Mouse (Mus musculus) thymus, adult 18-20 months (tissue): ENCODE data around the gene Syne1.
A peak's percentile ranks its signal among the peaks of the same experiment; 100 is the strongest.
"Not testable (repeated sequence)": the region's sequence is repeated elsewhere in the genome, so short reads cannot be mapped to it uniquely, and the experiment has no call there.

Experiments used
- DNase-seq, 2 experiments: peaks; one replicate each; pipeline ENCODE4 v3.0.0; 2022; ENCODE audit warnings: mixed read lengths in 2 of 2

The Syne1 gene

DNA sequence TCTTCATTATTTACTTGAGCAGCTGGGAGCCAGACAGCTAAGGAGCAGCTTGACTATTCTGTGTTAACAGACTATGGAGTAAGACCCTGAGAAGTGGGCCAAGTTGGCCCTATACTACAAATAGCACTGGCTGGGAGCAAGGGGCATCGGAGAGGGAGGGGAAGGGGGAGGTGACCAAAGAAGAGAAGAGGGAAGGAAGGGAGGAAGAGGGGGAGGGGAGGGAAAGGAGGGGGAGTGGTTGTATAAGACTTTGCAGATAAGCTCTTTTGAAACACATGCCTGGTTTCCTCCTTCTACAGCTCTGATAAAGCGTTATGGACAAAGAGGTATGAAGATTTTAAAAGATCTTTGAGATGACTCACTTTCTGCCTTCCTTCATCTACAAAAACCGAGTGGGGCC is 36.0 kb downstream of the Syne1 start:
- DNase-seq, result no peak

- no peak for DNase-seq
Observed at GRCm38 (mm10) chr10:5514134-5514533, 37.1 kb downstream of the Syne1 start.

DNA sequence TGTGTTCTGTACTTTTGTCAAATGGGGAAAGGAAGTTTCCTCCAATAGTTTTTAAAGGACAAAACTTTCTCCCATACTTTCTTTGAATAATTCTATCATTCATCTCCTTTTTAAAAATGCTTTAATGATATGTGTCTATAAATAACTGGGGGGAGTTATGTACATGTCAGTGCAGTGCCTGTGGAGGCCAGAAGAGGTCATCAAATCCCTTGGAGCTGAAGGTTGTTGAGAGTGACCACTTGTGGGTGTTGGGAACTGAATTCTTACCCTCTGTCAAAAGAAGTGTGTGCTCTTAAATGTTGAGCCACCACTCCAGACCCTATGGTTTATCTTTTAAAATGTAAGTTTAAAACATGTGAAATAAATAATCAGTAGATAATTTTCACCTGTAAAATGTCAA is 39.0 kb downstream of the Syne1 start:
- no peak for DNase-seq

DNA sequence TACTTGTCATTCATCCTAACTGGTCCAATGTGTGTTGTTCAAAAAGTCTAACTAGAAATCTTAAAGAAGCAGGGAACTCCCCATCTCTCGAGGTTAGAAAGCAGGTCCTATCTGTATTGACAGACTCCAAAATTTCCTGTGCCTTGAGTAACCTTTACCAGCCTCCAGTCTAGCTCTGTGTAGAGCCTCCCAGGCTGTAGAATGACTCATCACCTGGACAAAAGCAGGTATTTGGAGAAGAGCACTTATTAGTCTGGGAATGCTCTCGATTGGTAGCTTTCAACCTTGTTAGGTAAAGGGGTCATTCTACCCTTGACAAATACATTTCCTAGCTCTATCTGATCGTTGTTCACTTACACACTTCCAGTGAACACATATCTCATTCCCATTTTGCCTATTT is 39.9 kb downstream of the Syne1 start:
- DNase-seq, result no peak

- DNase-seq, result no peak
Observed at GRCm38 (mm10) chr10:5507478-5507877, 43.8 kb downstream of the Syne1 start.

GRCm38 (mm10) chr10:5504761-5505160 is 46.5 kb downstream of the Syne1 start:
- DNase-seq, result no peak

DNA sequence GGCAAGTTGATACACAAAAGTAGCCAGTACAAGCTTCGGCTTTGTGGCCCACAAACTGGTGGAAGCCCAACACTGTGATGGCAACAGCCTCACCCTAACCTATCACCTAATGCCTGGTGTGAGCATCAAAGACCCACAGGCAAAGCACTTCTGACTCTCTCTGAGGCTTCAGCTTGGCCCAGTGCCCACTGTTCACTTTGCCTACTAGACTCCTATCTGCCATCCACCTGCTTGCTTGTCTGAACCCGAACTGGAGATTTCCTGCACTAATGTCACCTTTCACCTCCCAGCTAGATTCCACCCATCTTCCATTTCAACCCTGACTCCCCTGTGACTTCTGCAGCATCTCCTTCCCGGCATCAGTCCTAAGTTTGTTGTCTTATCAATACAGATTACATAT is 47.4 kb downstream of the Syne1 start:
- no peak for DNase-seq

- DNase-seq, result not testable (repeated sequence)
Observed at GRCm38 (mm10) chr10:5499684-5500369, 51.5 kb downstream of the Syne1 start.

- no peak for DNase-seq
Observed at GRCm38 (mm10) chr10:5497859-5498258, 53.4 kb downstream of the Syne1 start.

- DNase-seq, result no peak
Observed at GRCm38 (mm10) chr10:5491050-5491449, 60.2 kb downstream of the Syne1 start.

GRCm38 (mm10) chr10:5490029-5490428 is 61.3 kb downstream of the Syne1 start:
- DNase-seq, result no peak

DNA sequence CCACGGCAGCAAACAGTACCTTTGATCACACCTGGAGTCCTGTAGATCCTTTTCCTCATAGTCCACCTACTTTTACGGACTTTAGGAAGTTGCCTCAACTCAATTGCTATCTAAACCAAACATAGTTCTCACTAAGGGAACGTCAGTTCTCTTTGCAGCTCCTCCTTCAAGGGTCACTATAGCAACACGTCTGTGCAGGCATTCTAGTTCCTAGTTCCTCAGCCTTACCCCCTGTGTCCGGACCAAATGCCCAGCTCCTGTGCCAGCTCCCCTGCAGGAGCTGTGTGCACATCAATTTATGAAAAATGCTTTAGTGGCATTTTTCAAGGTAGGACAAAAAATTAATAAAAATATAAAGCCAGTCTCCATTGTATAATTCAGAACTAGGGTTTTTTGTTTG is 63.2 kb downstream of the Syne1 start:
- no peak for DNase-seq

- no peak for DNase-seq
Observed at GRCm38 (mm10) chr10:5480552-5481550, 70.4 kb downstream of the Syne1 start.

DNA sequence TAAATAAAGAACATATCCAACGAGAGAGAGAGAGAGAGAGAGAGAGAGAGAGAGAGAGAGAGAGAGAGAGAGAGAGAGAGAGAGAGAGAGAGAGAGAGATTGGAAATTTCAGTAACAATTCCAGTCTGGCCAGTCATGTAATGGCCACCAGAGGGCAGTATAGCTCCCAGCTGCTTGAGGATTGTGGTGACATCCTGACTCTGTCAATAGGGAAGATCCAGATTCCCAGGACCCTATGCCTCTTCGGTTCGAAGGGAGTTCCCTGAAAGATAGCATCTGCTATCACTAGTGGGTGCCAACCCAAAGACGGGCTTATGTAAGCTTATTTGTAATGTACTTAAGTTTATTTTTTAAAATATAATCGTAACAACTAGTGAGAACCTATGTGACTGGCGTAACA is 71.2 kb downstream of the Syne1 start:
- no peak for DNase-seq

DNA sequence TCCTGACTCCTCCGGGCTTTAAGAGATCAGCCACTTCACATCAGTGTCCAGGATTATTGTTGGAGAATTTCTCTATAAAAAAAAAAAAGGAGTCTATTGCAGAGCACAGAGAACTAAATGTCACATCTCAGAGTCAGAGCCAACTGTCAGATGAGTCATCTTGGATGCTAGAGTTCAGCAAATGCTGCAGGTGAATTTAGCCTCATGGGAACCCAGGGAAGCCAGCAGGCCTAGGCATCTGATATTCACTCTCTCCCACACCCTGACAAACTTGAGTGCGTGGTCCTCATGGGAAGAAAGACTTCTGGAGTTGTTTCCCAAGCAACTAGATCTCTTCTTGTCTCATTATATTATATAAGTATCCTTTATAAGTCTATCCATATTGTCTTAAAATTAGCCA is 82.6 kb downstream of the Syne1 start:
- DNase-seq, result no peak

- DNase-seq, result no peak
Observed at GRCm38 (mm10) chr10:5453830-5454229, 97.5 kb downstream of the Syne1 start.

DNA sequence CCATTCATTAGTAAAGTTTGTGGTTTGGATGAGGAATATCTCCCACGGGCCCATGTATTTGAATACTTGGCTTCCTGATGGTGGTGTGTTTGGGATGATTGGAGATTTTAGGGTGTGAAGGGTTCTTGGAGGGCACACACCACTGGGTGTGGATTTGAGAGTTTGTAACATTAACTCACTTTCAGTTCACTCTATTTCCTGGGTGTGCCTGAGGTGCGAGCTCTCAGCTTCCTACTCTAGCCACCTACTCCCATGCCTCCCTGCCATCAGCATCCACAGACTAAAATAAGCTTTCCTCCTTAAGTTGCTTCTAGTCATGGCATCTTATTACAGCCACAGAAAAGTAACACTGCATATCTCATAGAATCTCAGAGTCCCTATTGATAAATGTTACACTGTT is 101.3 kb downstream of the Syne1 start:
- DNase-seq, result no peak

- peak in 1 of 2 experiments; percentile 11 for DNase-seq
Observed at GRCm38 (mm10) chr10:5447950-5448716, 103.1 kb downstream of the Syne1 start.

- DNase-seq, result no peak
Observed at GRCm38 (mm10) chr10:5445313-5445712, 106.0 kb downstream of the Syne1 start.

- DNase-seq, result no peak
Observed at GRCm38 (mm10) chr10:5443020-5443419, 108.3 kb downstream of the Syne1 start.

DNA sequence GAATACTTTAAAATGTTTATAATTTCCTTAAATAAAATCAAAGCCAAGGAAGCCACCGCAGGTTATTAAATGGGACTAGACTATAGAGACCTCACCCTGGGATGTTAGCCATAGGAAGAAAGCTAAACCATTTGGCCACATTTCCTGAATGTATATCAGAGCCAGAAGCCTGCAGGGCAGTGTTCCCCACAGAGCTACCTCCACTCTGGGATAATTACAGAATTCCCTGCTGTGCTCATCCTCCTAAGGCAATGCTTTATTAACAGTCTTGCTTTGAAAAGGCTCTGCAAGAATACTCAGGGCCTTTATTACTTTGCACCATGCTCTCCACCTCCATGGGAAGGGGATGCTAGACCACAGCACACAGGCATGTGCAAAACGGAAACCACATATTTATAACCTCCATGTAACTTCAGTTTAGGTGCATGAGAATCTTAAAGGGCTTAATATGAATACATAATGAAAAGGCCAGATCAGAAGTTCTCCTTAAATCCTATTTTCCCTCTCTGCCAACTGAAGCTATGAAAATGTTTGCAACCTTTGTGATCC is 111.4 kb downstream of the Syne1 start:
- no peak for DNase-seq

DNA sequence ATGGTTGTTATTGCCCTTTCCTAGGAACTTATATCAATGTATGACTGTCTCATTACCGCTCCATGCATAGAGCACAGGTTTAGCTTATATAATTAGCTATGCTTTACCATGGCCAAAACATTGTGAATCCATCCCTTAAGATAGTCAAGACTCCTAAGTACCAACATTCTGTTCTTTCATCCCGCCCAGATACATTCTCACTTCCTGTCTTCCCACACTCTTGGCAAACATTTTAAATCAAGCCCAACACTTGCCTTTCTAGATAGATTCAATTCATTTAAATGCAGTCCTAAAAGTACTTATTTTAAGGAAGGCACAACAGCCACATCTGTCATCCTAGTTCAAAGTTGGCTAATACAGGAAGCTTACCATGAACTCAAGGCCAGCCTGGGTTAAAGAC is 113.5 kb downstream of the Syne1 start:
- no peak for DNase-seq

DNA sequence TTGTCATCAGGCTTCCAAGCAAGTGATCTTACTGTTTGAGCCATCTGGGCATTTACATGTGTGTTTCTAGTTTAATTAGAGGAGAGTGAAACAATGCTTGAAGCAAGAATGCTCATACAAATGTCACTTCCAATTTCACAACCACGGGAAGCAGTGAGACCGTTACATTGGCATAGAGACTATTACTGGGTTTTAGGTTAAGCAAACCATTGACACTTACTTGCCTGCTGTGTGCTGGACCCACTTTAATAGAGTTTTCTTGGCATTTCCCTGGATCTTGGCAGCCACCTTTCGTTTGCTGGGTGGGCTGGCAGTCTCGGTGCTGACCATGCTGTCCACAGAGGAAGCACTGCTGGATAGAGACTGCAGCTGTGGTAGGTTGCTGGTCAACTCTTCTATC is 127.3 kb downstream of the Syne1 start:
- DNase-seq, result no peak
